Mouse (Mus musculus) frontal cortex, adult (tissue): ENCODE data around the gene Cachd1.

Experiments
- ATAC-seq: cut with Nextera tagmentation; 2 replicates; pipeline ENCODE4 v1.9.2; 2017; ENCODE audit warnings: mild to moderate bottlenecking, moderate library complexity, mixed read lengths; ENCODE audit not compliant: low TSS enrichment

Cachd1 gene

DNA sequence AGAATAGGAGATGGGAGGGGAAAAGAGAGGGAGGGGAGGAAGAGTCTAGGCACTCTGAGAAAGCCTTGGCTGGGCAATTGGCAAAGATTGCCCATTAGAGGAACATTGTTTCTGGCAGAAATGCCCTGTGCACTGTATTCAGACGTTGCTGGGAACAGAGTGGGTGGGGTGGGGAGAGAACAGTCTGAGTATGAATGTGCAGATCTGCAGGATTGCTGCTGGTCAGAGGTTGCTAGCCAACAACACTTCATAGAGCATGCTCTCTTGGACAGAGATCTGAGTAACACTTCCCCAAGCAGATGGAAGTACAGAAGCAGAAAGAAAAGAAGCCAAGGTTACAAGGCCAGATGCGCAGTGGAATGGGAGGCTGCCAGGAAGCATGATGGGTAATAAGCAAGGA, 285.7 kb downstream of the Cachd1 start:
- ATAC-seq, result no peak

DNA sequence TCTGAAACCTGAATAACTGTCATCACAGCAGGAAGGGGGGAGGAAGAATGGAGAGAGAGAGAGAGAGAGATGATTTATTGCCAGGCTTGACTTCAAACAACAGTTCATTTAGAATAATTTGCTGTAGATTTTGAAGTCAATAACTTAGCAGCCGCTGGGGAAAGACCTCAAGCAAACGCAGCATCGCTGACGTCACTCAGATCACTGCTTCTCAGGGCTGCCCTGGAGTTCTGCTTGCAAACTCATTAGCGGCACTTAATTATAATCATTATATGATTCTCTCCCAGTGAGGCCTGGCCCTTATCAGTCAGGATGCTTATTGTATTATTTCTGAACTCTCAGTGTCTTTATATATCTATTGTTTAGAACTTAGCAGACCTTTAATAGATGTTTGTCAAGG, 289.9 kb downstream of the Cachd1 start:
- ATAC-seq, result no peak

DNA sequence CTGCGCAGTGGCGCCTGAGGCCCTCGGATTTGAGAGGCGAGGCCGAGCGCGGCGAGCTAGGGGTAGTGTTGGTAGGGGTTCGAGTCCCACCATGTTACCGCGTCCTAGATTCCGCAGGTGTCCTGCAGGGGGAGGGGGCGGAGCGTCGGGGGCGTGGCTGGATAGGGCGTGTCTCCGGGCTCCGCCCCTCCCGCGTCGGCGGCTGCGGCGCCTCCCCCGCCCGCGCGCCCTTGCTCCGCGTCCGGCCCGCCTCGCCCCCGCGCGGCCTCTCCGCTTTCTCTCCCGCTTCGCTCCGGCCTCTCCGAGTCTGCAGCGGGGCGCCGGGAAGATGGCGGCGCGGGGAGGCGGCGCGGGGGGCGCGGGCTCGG, 292.3 kb downstream of the Cachd1 start, which contains the start of gene Raver2:
Raver2 (plus strand) TSS at position 198 of the 368 bp plus-strand sequence.
- peak; percentile 58 for ATAC-seq

DNA sequence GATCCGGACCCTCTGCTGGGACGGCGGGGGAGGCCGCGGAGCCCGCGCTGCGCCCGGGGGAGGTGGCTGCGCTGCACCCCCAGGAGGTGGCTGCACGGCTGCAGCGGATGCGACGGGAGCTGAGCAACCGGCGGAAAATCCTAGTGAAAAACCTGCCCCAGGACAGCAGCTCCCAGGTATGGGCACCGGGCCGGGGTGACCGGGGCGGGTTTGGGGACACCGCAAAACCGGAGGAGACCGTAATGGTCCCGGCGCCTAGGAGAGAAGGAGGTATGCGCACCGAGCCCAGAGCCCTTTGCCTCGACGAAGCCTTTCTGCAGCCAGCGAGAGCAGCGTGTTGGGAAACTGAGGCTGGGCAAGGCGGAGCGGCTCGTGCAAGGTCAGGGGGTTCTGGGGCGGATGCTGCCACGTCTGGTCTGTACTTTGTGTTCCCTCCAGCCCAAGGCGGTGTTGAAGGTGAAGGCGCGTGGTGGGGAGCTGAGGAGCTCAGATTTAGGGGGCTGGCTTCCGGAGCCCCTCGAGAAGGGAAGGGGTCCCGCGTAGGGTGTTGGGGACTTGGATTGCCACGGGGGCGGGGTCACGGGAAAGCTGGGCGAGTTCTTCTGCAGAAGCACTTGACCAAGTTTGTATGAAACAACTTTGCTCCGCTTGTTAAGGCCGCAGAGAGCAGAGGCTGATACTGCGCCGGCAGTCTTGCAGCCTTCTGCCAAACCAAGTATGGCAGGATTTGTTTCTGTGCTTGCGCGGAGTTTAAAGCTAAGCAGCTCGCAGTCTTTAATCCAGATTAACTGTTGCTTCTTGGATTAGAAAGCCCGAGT, 292.9 kb downstream of the Cachd1 start:
- ATAC-seq, result peak; percentile 55

DNA sequence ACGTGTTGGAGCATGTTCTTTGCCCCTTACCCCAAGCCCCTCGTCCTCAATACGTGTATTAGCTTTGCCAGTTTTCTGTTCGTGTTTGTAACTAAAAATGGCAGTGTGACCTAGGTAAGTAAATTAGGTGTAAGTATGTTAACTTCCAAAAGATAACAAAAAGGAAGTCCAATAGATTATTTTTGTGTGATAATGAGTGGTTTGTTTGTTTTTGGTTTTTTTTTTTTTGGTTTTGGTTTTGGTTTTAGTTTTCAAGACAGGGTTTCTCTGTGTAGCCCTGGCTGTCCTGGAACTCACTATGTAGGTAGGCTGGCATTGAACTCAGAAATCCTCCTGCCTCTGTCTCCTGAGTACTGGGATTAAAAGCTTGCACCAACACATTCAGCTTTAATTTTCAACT, 295.1 kb downstream of the Cachd1 start:
- ATAC-seq, result no peak

DNA sequence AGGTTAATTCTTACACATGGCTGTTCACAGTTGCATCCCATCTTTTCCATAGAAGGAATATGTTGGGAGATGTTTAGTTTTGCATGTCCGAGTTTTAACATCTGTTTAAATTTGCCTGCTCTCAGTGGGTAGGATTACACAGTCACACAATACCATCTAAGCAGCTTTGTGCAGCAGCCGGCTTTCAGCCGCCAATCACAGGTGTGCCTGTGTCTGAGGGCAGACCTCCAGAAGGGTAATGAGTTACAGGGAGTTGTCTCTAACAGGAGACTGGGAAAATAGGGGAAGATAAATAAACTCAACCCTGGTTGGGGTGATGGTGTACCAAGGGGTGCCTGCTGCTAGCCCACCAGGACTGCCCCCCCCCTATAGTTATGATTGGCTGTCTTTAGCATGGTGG, 299.9 kb downstream of the Cachd1 start:
- ATAC-seq, result no peak
